Mouse (Mus musculus) lung, postnatal 25 days (tissue): ENCODE results near the gene Cdk18.

Source experiments
- DNase-seq: peaks from one replicate; pipeline ENCODE4 v3.0.0; 2022; ENCODE audit warnings: low spot score

Gene Cdk18

GRCm38 (mm10) chr1:132150171-132150570, 10.7 kb upstream of the Cdk18 start:
- DNase-seq, result no peak

GRCm38 (mm10) chr1:132149410-132149809, 9.9 kb upstream of the Cdk18 start:
- DNase-seq, result no peak

GRCm38 (mm10) chr1:132145973-132146685, 6.6 kb upstream of the Cdk18 start:
- no peak for DNase-seq

GRCm38 (mm10) chr1:132144837-132145236, 5.4 kb upstream of the Cdk18 start:
- no peak for DNase-seq

- DNase-seq, result no peak
Observed at GRCm38 (mm10) chr1:132144223-132144622, 4.7 kb upstream of the Cdk18 start.

GRCm38 (mm10) chr1:132143730-132144129, 4.2 kb upstream of the Cdk18 start:
- no peak for DNase-seq

- DNase-seq, result no peak
Observed at GRCm38 (mm10) chr1:132143079-132143478, 3.6 kb upstream of the Cdk18 start.

GRCm38 (mm10) chr1:132141753-132142152, 2.3 kb upstream of the Cdk18 start:
- DNase-seq, result no peak

- DNase-seq, result no peak
Observed at GRCm38 (mm10) chr1:132141166-132141565, 1.7 kb upstream of the Cdk18 start.

GRCm38 (mm10) chr1:132140574-132140973, 1.1 kb upstream of the Cdk18 start:
- DNase-seq, result no peak

- no peak for DNase-seq
Observed at GRCm38 (mm10) chr1:132140171-132140570, 687 bp upstream of the Cdk18 start.

GRCm38 (mm10) chr1:132138576-132139415, 688 bp downstream of the Cdk18 start:
- no peak for DNase-seq

GRCm38 (mm10) chr1:132137935-132138575, 1.4 kb downstream of the Cdk18 start:
- no peak for DNase-seq

- DNase-seq, result no peak
Observed at GRCm38 (mm10) chr1:132136847-132137246, 2.6 kb downstream of the Cdk18 start.

GRCm38 (mm10) chr1:132135631-132136030, 3.9 kb downstream of the Cdk18 start:
- no peak for DNase-seq

GRCm38 (mm10) chr1:132128311-132128710, 11.2 kb downstream of the Cdk18 start:
- peak; percentile 51 for DNase-seq

- DNase-seq, result no peak
Observed at GRCm38 (mm10) chr1:132125803-132126405, 13.6 kb downstream of the Cdk18 start.

- DNase-seq, result peak; percentile 43
Observed at GRCm38 (mm10) chr1:132125249-132125648, 14.2 kb downstream of the Cdk18 start.

GRCm38 (mm10) chr1:132123420-132124014, 16.0 kb downstream of the Cdk18 start:
- no peak for DNase-seq

- no peak for DNase-seq
Observed at GRCm38 (mm10) chr1:132121895-132122294, 17.6 kb downstream of the Cdk18 start.

GRCm38 (mm10) chr1:132121236-132121635, 18.2 kb downstream of the Cdk18 start:
- DNase-seq, result peak; percentile 74

GRCm38 (mm10) chr1:132116606-132117005, 22.9 kb downstream of the Cdk18 start:
- DNase-seq, result peak; percentile 47
